Mouse (Mus musculus) kidney, postnatal 4 days (tissue): ENCODE data around the gene Kcnn4.

Experiments used
- DNase-seq, 2 experiments: peaks; one replicate each; pipeline ENCODE4 v3.0.0; 2021; ENCODE audit warnings: mixed read lengths in 2 of 2

Gene Kcnn4

DNA sequence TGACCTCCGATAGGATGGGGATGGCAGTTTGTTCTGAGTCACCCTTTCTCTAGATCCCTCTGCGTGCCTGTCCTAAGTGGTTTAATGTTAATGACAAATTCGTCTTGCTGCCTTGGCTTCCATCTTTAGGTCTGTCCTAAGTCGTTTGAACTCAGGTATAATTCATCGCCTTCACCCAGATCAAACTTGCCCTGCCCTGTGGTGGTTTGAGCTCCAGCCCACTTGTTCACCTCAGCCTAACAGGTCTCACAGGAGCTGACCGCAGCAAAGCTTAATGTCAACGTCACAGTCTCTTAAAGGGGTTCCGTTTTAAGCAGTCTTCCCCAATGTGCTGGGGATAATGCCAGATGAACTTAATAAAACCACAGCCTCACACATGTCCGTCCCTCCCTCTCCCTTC, 55.9 kb downstream of the Kcnn4 start:
- no peak for DNase-seq

DNA sequence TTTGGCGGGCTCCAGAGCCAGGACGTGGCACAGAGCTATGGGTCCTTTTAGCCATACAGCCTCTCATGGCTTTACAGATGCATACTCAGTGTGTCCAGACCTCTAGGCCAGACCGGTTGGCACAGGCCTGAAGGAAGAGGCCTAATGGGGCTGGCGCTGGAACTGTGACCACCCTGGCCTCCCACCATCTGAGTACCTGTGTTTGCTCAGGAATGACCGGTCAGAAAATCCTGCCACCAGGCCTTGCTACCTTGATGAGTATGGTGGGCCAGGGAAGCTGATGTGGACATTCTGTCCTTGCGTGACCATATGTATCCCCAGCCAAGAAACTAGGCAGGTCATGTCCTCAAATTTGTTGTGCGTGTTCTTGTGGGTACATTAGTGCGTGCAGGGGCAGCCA, 57.1 kb downstream of the Kcnn4 start:
- DNase-seq: no peak

DNA sequence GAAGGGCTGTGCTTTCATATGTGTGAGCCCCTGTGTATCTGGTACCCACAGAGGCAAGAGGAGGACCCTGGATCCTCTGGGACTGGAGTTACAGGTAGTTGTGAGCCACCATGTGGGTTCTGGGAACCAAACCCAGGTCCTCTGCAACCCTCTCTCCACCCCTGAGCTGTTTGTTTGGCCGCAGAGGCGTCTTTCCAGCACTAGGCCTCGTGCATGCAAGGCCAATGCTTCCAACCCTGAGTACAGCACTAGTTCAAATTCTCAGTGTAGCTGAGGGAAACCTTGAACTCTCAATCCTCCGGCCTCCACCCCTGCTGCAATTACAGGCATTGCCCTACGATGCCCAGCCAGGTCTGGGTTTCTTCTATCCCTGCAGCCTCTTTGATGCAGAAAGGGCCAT, 58.7 kb downstream of the Kcnn4 start:
- no peak for DNase-seq

DNA sequence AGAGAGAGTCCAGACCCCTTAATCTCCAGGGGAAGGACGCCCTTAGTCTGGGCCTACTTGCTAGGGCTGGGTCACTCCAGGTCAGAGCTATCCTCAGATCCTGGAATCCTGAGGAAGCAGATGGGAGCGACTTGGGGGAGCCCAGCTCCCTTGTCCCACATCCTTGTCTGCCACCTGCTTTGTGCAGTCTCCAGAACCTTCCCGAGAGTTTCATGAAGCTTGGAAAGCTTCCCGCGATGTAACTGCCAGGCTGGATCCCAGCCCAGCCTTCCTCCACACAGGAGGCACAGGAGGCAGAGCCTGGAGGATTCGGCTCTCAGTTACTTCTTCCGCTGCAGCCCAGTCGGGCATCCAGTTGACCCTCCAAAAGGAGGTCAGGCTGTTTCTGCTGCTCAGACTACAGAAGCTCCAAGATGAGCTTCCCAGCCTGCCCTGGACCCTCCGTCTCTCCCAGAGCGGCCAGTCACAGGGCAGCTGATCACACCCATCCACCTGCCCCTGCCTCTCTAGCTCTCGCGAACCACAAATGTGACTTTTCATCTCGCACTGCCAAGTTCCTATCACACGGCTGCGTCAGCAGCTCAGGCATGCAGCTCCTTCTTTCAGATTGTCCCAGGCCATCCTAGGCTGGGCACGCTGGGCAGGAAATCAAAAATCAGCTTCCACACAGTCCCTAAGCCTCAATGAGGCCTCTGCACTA, 59.5 kb downstream of the Kcnn4 start:
- DNase-seq: peak in 1 of 2 experiments; percentile 25

DNA sequence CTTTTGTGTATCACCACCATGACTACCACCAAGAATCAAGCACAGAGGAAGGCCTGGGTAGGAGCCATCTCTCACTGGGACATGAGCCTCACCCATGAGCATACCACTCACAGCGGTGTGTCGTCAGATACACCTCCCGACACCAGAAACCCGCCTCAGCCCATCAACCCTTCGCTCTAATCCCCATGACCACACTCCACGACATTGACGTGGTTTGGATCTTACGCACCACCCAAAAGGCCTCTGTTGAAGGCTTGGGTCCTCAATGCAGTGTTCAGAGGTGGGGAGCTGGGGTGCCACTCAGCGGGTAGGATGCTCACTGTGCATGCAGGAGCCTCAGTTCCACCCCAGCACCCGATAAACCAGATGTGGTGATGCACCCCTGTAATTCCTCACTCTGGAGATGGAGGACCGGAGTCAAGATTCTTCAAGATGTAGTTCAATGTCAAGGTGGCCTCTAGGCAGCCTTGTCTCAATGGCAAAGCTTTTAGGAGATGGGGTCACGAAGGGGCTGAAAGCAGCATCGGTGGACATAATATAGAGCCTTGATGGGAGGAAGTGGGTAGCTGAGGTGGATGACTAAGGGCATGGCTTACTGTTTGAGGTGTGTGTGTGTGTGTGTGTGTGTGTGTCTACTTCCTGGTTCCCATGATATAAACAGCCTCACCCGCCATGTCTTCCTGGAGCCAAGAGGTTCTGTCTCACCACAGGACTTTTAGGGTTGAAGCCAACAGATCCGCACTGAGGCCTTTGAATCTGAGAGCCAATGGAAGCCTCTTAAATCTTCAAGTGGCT, 60.7 kb downstream of the Kcnn4 start:
- DNase-seq: no peak

DNA sequence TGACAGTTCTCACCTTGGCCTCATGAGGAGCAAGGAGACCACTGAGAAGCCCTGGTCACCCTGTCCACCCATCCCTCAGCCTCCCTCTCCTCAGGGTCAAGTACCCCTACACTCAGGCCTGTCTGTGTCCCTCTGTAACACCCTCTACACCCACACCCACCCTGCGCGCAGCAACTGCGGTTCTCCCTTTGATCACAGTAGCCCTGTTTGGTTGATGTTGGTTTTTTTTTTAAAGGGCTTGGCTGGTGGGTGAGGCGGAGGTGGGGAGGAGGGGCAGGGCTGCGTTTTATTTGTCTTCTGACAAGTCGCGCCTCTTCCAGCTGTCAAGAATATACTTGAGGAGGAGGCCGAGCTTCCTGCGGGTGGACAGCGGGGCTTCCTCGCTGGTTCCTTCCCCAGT, 61.6 kb downstream of the Kcnn4 start:
- DNase-seq: no peak

DNA sequence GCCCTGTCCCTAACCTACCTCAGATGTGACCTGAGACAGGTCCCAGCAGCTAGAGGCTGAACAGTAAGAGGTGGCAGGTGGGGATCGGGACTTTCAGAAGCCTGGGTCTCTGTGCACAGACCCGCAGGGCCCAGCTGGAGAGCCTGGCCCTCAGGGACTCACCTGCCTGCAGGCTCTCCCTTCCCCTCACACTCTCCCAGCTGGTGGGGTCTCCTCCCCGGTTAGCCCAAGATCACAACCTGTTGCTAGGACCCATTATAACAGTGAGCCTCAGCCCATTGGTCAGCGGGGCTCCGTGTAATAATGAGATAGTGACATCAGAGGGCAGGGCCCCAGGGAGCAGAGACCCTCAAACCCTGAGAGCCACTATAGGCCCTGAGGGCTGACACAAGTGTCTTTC, 65.2 kb downstream of the Kcnn4 start:
- no peak for DNase-seq
